Mouse (Mus musculus) right cerebral cortex, adult 2 months (tissue): Measurements from ENCODE around the gene Tnfrsf8.
A peak's percentile ranks its signal among the peaks of the same experiment; 100 is the strongest.

Source experiments
- DNase-seq, 2 experiments: peaks; one replicate each; pipeline ENCODE4 v3.0.0; 2021 to 2022; ENCODE audit warnings: low spot score in 2 of 2

Tnfrsf8 gene

DNA sequence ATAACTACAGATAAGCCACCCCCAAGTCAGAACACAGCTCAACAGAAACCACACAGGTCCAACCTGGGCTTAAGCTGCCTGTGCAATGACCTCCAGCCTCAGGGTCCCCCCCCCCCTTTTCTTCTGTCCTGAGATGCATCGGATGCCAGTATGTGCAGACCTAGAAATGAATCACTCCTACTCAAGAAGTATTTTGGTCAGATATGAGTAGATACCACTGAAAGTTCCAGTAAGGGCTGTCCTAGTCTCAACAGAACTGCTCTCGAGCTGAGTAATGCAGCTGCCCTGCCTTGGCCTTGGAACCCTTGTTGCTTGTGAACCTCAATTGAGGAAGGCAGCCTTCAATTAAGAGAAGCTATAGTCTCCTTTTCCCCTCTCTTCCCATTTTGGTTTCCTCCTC lies 4.1 kb downstream of the Tnfrsf8 start:
- DNase-seq: no peak

DNA sequence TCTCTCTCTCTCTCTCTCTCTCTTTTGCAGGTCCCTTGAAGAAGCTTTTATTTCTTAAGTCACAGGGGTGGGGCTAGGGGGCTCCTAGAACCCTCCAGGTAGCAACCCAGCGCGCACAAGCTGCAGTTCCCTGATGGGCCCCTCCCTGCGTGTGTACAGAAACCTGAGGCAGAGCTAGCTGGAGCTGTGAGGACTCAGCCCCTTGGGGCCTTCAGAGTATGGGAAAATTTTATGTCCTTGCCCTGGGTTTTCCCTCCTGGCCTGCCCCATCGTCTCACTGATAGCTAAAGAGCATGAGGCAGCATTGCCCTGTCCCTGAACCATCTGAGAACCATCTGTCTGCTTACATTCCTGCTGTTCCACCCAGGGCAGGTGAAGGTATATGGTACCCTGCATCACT lies 8.5 kb downstream of the Tnfrsf8 start:
- no peak for DNase-seq

- peak in 1 of 2 experiments; percentile 9 for DNase-seq
These were observed 9.2 kb downstream of the Tnfrsf8 start for GRCm38 (mm10) chr4:145305661-145306362.

- no peak for DNase-seq
These were observed 10.9 kb downstream of the Tnfrsf8 start for GRCm38 (mm10) chr4:145304109-145304508.

DNA sequence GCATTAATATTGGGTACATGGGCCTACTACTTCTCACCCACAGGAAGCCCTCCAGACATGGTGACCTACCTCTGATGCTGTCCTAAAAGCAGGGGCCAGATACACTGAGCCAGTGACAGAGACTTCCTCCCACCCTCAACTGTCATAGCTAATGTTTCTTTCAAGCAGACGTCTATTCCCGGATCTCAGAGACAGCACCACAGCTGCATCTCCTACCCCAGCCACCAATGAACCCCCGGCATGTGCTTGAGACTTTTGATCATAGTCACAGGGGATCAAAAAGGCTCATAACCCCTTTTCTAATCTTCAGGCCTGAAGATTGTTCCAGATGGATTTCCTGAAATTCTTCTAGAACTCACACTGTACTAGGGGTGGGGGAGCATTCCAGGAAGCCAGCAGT lies 12.9 kb downstream of the Tnfrsf8 start:
- no peak for DNase-seq

- no peak for DNase-seq
These were observed 14.6 kb downstream of the Tnfrsf8 start for GRCm38 (mm10) chr4:145300210-145300927.

GRCm38 (mm10) chr4:145299355-145299754 lies 15.6 kb downstream of the Tnfrsf8 start:
- DNase-seq: no peak

GRCm38 (mm10) chr4:145298846-145299245 lies 16.1 kb downstream of the Tnfrsf8 start:
- DNase-seq: no peak

DNA sequence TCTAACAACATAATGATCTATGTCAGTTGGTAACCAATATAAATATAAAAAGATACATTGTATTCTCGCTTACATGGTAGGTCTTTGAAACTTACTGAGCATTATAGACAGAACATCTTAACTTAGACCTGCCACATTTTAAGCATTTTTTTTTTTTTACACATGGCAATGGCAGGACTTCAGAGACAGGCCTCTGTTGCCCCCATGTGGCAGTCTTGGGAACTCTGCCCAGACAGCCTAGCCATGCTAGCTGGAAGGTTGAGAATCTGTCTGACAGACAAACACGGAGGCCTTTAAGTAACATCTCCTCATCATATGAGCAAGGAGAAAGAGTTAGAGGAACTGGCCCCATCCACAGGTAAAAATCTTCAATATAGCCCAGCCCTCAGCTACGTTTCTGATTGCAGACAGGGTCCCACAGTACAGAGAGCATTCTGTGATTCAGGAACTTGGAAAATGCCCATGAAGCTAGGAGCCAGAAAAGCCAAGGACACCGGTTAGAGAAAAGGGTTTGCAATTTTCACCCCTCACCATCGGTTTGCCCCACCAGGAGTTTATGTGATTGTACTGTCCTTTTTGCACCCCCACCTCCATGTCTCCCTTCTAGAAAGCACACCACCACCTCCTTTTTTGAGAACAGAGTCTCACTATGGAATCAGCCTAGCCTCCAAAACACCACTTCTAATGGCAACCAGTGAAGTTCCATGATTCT lies 19.2 kb downstream of the Tnfrsf8 start:
- peak; percentile 68 to 71 for DNase-seq

- DNase-seq: no peak
These were observed 20.4 kb downstream of the Tnfrsf8 start for GRCm38 (mm10) chr4:145294588-145294987.

DNA sequence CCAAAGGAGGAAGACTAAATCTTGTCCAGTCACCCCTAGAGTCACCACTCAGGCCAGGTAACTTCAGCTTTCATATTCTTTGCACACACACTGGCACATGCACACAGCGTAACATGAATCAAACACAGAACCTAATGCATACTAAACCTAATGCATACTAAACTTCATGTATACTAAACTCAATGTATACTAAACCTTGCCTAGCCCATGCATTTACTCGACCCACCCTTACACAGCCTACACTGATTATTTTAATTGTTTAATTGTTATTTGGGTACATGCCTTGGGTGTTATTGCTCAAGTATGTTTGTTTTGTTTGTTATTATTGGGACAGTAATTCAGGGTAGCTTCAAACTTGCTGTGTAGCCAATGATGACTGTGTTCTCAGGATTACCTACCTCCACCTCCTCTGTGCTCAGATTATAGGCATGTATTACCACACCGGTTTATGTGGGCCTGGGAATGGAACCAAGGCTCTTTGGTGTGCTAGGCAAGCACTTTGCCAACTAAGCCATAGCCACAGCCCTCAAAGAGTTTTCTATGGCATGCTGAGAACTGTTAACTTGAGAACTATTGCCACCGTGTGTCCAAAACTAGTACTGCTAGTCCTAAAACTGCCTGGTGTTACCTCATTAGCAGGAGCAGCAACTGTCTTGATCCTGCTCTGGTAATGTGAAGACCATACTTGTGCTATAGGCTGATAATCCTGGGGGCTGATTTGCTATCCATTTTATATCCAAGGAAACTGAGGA lies 28.4 kb downstream of the Tnfrsf8 start:
- DNase-seq: peak; percentile 78 to 86

DNA sequence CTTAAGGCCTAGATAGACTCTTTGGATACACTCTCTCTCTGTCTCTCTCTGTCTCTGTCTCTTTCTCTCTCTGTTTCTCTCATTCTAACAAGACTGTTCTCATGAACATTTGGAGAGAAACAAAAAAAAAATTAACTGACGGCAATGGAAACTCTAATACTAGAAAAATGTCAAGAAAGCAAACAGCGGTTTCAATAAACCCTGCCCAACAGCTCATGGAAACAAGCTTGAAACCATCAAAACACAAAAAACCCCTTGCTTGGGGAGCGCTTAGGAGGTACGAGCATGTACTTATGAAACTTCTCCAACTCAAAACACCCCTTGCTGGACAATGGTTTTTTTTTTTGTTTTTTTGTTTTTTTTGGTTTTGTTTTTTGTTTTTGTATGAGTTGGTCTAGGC lies 30.3 kb downstream of the Tnfrsf8 start:
- no peak for DNase-seq

GRCm38 (mm10) chr4:145283441-145283840 lies 31.5 kb downstream of the Tnfrsf8 start:
- DNase-seq: no peak

DNA sequence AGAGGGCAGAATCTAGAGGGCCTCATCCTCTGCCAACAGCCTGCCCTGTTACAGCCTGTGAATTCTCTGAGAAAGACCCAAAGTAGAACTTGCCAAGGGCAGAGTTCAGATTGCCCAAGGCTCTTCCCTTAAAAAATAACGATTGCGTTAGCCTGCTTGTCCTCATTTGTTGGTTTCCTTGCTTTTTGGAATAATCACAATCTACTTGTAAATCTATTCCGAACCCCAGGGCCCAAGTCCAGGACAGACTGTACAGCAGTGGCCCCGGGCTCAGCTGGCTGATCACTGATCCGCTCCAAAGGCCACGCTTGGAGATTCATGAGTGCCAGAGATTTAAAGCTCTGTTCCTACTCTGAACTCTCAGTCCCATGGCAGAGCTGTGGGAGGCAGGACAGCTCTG lies 34.0 kb downstream of the Tnfrsf8 start:
- no peak for DNase-seq

DNA sequence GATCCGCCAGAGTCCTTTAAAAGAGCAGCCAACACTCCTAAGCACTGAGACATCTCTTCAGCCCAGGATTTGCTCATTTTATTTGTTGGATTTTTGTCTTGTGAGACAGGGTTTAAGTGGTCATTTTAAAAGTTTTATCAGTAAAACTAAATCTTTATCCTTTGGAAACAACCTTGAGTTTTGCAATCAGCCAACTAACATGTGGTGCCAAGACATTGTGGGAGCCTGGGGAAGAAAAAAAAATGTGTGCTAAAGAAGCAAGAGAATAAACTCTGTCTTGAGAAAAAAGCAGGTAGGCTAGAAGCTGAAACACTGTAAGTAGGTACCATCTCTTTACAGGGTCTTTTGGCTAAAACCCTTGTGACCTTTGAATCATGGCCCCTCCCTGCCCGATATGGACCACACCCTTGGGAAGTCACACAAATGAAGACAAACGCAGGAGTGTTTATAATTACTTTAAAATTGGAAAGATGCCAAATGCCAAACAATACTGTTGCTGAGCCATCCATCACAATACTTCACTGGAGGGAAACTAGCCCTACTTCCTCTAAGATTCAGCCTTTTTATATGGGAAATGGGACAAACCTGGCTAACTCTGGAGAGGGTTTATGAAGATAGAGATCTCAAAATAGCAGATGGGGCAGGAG lies 36.1 kb downstream of the Tnfrsf8 start:
- no peak for DNase-seq

- no peak for DNase-seq
These were observed 36.7 kb downstream of the Tnfrsf8 start for GRCm38 (mm10) chr4:145278231-145278630.

DNA sequence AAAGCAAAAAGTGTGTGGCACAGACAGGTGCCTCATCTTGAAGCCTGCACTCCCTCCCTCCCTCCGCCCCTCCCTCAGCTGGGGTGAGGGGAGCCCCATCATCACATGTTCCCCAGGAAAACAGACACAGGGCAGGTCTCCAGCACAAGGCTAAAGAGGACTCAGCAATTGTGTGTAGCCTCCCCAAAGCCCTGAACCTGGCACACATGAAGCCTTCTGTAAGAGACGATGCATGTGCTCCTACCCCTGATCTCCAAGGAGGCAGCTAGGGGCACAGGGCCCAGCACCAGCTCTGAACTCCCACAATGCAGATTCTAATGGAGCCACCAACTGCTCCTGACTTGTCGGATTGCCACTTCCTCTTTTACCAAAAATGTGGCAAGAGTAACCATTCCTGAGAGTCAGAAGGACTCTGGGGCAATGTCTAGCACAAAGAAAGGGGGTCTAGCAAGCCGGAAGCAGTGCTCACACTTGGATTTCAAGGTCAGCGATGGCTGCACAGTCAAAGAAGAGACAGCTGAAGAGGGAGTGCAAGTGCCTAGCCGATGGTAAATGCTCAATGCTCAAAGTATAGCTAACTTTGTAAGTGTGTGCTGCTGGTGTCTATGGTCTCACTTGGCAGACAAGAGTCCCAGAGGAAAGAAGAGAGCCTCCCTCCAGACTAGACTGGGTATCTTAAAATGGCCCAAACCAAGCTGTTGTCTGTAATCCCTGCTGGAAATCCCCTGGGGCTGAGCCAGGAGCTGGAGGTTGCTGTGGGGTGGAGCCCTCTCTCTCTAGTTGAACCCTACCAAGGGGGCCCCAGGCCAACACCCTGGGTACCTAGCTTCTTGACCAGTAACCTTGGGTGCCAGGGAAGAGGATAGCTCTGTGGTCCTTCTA lies 38.4 kb downstream of the Tnfrsf8 start:
- no peak for DNase-seq

DNA sequence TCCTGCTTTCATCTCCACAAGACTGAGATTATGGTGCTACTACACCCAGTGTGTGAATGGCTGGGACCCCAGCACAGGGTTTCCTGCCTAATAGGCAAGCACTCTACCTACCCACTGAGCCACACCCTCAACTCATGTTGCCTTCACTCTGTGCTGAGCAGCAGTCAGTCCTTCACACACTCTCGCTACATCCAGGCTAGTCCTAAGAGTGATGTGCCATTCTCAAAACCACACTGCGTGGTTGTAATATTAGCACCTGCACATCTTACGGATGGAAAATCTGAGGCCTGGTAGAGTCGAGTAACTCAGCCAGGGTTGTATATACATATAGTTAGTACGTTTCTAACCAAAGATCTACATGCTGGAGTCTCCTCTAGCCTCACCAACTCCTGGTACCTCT lies 40.1 kb downstream of the Tnfrsf8 start:
- DNase-seq: no peak

GRCm38 (mm10) chr4:145273923-145274322 lies 41.0 kb downstream of the Tnfrsf8 start:
- DNase-seq: no peak

- no peak for DNase-seq
These were observed 42.2 kb downstream of the Tnfrsf8 start for GRCm38 (mm10) chr4:145272763-145273162.

GRCm38 (mm10) chr4:145271634-145272033 lies 43.3 kb downstream of the Tnfrsf8 start:
- DNase-seq: no peak
